Mouse (Mus musculus): ENCODE measurements around the gene Ltn1.

GRCm38 (mm10) chr16:87354748-87355147 is 77.7 kb downstream of the Ltn1 start:
- TF ChIP-seq CTCF (IDR thresholded peaks at IDR 0.05; ENCODE audit: borderline replicate concordance, insufficient read depth, low read length) (no peak), POLR2A (IDR thresholded peaks at IDR 0.05; ENCODE audit: low read depth, low read length) (no peak)
